Mouse (Mus musculus): ENCODE data around the gene Ttll5. TPM values are rescaled to one million over a fixed set of nuclear protein-coding genes. Genes with fewer than 3 reads are reported as not detected.

Gene Ttll5
- total and polyA plus RNA-seq, 3 experiments: 10.1 to 14.2 (median 11.4) TPM

DNA sequence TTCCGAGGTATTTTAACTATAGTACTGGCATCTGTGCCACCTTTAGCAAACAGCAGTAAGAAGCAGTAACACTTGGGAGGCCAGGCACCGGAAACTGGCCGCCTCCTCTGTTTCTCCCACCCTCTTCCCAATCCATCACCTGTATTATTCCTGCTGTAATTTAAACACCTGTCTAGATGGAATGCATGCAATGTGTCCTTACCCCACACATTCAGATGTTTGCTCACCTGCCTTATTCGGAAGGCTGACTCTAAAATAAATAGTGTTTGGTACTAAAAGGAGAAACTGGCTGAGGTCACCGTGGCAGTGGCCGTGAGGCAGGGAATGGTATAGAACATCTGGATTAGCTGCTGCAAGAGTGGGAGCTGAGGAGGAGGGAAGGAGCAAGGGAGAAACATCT is 125.9 kb downstream of the Ttll5 start:
- intact Hi-C loops (cut with DNase I): no loop called here
- no peak for TF ChIP-seq CTCF (IDR thresholded peaks at IDR 0.05)
- no peak for TF ChIP-seq POLR2A (IDR thresholded peaks at IDR 0.05; ENCODE audit: insufficient read depth, low read depth, low read length)
- no peak for TF ChIP-seq EP300 (IDR thresholded peaks at IDR 0.05; ENCODE audit: insufficient read depth, low read depth, low read length)
- Histone ChIP-seq H3K4me1 (ENCODE audit: control insufficient read depth, insufficient read depth, low read length) (no peaks in the 10 kb centered on the region), H3K9ac (ENCODE audit: low read depth, low read length) (no peak overlapping the region), H3K4me3 (no peak overlapping the region), H3K79me2 (replicated peaks; ENCODE audit: control insufficient read depth, insufficient read depth, low read length) (no peaks in the 10 kb centered on the region), H3K27ac (no peak overlapping the region), H3K36me3 (ENCODE audit: control insufficient read depth, insufficient read depth, low read length) (no peaks in the 10 kb centered on the region), H3K27me3 (ENCODE audit: control insufficient read depth, insufficient read depth, low read length) (no peaks in the 10 kb centered on the region)
- 94% methylated on average over 6 of the region's 6 CpGs for WGBS
- no peak for DNase-seq

DNA sequence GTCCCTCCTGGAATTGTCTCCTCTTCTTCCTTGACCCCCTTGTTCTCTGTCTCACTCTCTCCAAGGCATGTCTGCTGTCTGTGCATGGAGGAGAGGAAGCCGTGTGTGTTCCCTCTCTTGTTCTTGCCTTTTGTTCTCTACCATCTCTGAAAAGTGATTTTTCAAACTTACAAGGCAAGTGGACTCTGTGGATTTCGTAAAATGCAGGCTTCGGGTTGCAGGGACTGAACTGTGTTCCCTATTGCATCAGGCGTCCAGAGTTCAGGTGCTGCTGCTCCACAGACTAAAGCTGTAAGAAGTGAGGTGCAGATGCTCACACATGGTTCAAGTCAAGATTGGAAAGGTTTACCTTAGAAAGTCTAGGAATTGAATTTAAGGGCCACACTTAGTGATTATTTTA is 126.6 kb downstream of the Ttll5 start:
- TF ChIP-seq CTCF (IDR thresholded peaks at IDR 0.05) (no peak), POLR2A (IDR thresholded peaks at IDR 0.05; ENCODE audit: insufficient read depth, low read depth, low read length) (no peak), EP300 (IDR thresholded peaks at IDR 0.05; ENCODE audit: insufficient read depth, low read depth, low read length) (no peak)
- H3K4me3 ChIP-seq: no peak overlapping the region
- no peak overlapping the region for H3K27ac ChIP-seq

DNA sequence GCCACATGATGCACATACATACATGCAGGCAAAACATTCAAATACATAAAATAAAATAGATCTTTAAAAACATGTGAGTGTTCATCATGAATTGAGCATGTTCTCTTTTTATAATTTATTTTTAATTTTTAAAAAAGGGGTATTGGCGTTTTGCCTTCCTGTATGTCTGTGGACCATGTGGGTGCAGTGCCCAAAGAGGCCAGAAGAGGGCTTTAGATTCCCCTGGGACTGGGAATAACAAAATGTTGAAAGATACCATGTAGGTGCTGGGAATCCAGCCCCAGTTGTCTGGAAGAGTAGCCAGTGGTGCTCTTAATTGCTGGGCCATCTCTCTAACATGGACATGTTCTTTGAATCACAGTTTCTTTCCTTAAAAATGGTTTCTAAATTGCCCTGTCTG is 127.4 kb downstream of the Ttll5 start:
- Histone ChIP-seq H3K4me3 (no peak overlapping the region), H3K4me1 (ENCODE audit: control insufficient read depth, insufficient read depth, low read length) (no peaks in the 10 kb centered on the region), H3K27ac (no peak overlapping the region), H3K79me2 (replicated peaks; ENCODE audit: control insufficient read depth, insufficient read depth, low read length) (no peaks in the 10 kb centered on the region), H3K9ac (ENCODE audit: low read depth, low read length) (no peak overlapping the region), H3K27me3 (ENCODE audit: control insufficient read depth, insufficient read depth, low read length) (no peaks in the 10 kb centered on the region), H3K36me3 (ENCODE audit: control insufficient read depth, insufficient read depth, low read length) (no peaks in the 10 kb centered on the region)
- intact Hi-C loops (cut with DNase I): no loop called here
- DNase-seq: no peak
- TF ChIP-seq EP300 (IDR thresholded peaks at IDR 0.05; ENCODE audit: insufficient read depth, low read depth, low read length): no peak
- peak; percentile 62 for TF ChIP-seq CTCF (IDR thresholded peaks at IDR 0.05)
- TF ChIP-seq POLR2A (IDR thresholded peaks at IDR 0.05; ENCODE audit: insufficient read depth, low read depth, low read length): no peak
- 96% methylated on average over 1 of the region's 1 CpGs for WGBS

More for the DNA sequence above, 126.6 kb downstream of the Ttll5 start:
- intact Hi-C loops (cut with DNase I): no loop called here
- H3K9ac ChIP-seq (ENCODE audit: low read depth, low read length): no peak overlapping the region
- no peaks in the 10 kb centered on the region for H3K36me3 ChIP-seq (ENCODE audit: control insufficient read depth, insufficient read depth, low read length)
- H3K79me2 ChIP-seq (replicated peaks; ENCODE audit: control insufficient read depth, insufficient read depth, low read length): no peaks in the 10 kb centered on the region
- DNase-seq: no peak
- no peaks in the 10 kb centered on the region for H3K4me1 ChIP-seq (ENCODE audit: control insufficient read depth, insufficient read depth, low read length)
- 95% methylated on average over 4 of the region's 4 CpGs for WGBS
- H3K27me3 ChIP-seq (ENCODE audit: control insufficient read depth, insufficient read depth, low read length): no peaks in the 10 kb centered on the region

DNA sequence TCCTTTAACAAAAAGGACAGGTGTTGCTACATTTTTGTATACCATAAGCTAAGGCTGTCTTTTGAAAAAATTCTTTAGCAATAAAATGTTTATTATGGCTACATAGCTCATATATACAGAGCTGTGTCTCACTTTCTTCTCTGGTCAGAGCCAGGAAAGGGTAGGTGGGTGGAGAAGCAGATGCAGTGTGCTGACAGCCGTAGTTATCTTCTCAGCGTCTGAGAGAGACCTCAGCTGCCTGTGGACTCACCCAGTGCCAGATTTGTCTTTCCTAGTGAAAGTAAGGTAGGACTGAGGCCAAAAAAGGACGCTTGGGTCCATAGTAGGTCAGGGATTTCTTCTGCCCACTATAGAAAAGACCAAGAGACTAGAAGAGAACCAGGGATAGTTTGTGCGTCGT is 127.9 kb downstream of the Ttll5 start:
- WGBS: 80% methylated on average over 5 of the region's 5 CpGs
- no peaks in the 10 kb centered on the region for H3K79me2 ChIP-seq (replicated peaks; ENCODE audit: control insufficient read depth, insufficient read depth, low read length)
- no peaks in the 10 kb centered on the region for H3K27me3 ChIP-seq (ENCODE audit: control insufficient read depth, insufficient read depth, low read length)
- H3K27ac ChIP-seq: no peak overlapping the region
- H3K36me3 ChIP-seq (ENCODE audit: control insufficient read depth, insufficient read depth, low read length): no peaks in the 10 kb centered on the region
- no peaks in the 10 kb centered on the region for H3K4me1 ChIP-seq (ENCODE audit: control insufficient read depth, insufficient read depth, low read length)
- no peak for DNase-seq
- intact Hi-C loops (cut with DNase I): no loop called here
- TF ChIP-seq CTCF (IDR thresholded peaks at IDR 0.05) (no peak), EP300 (IDR thresholded peaks at IDR 0.05; ENCODE audit: insufficient read depth, low read depth, low read length) (no peak), POLR2A (IDR thresholded peaks at IDR 0.05; ENCODE audit: insufficient read depth, low read depth, low read length) (no peak)
- no peak overlapping the region for H3K9ac ChIP-seq (ENCODE audit: low read depth, low read length)
- H3K4me3 ChIP-seq: no peak overlapping the region

DNA sequence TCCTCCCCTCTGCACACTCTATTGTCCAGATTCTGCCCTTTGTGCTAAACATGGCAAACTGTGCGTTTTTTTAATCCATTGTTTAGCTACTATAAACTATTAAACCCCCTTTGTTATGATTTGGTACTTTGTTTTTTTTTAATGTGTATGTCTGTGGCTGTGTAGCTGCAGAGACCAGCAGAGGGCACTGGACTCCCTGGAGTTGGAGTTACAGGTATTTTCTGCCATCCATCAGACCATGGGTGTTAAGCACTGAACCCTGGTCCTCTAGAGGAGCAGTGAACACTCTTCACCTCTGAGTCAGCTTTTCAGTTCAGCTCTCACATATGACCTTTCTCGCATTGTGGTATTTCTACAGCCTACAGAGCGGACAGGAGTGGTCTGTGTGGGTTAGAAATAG is 129.7 kb downstream of the Ttll5 start:
- DNase-seq: no peak
- no peak overlapping the region for H3K27ac ChIP-seq
- TF ChIP-seq CTCF (IDR thresholded peaks at IDR 0.05) (peak; percentile 60), EP300 (IDR thresholded peaks at IDR 0.05; ENCODE audit: insufficient read depth, low read depth, low read length) (no peak), POLR2A (IDR thresholded peaks at IDR 0.05; ENCODE audit: insufficient read depth, low read depth, low read length) (no peak)
- peaks cover 1% of the 10 kb centered on the region; the same call in 1 of the 2 replicates for H3K4me1 ChIP-seq (ENCODE audit: control insufficient read depth, insufficient read depth, low read length)
- WGBS: 88% methylated on average over 3 of the region's 3 CpGs
- no peaks in the 10 kb centered on the region; the same call in 1 of the 2 replicates for H3K36me3 ChIP-seq (ENCODE audit: control insufficient read depth, insufficient read depth, low read length)
- H3K79me2 ChIP-seq (replicated peaks; ENCODE audit: control insufficient read depth, insufficient read depth, low read length): no peaks in the 10 kb centered on the region
- H3K9ac ChIP-seq (ENCODE audit: low read depth, low read length): no peak overlapping the region
- no peaks in the 10 kb centered on the region for H3K27me3 ChIP-seq (ENCODE audit: control insufficient read depth, insufficient read depth, low read length)
- intact Hi-C loops (cut with DNase I): loop anchor here (2.0 kb wide), 1 partner anchor 125 kb away; the partner anchor contains the start of gene Tgfb3
- H3K4me3 ChIP-seq: no peak overlapping the region

DNA sequence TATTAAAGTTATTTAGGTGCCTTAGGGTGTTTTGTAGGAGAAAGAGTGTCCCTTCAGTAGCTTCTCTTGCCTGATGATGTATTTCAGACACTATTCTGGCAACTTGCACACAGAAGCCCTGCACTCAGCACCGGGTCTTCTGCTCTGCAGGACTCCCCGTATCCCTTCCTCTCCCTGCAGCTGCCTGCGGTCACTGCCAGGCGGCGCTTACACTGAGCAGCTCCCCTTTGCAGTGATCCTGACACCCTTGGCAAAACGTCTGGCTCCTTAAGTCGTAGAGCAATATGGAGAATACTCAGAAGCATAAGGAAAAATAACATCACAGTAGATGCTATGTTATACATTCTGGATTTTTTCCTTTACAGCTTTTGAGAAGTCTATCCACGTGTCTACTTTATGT is 130.6 kb downstream of the Ttll5 start:
- Histone ChIP-seq H3K27ac (no peak overlapping the region), H3K79me2 (replicated peaks; ENCODE audit: control insufficient read depth, insufficient read depth, low read length) (no peaks in the 10 kb centered on the region), H3K27me3 (ENCODE audit: control insufficient read depth, insufficient read depth, low read length) (no peaks in the 10 kb centered on the region), H3K4me1 (ENCODE audit: control insufficient read depth, insufficient read depth, low read length) (peaks cover 1% of the 10 kb centered on the region; the same call in 1 of the 2 replicates), H3K36me3 (ENCODE audit: control insufficient read depth, insufficient read depth, low read length) (no peaks in the 10 kb centered on the region; the same call in 1 of the 2 replicates), H3K4me3 (no peak overlapping the region), H3K9ac (ENCODE audit: low read depth, low read length) (no peak overlapping the region)
- intact Hi-C loops (cut with DNase I): loop anchor here (2.0 kb wide), 1 partner anchor 124 kb away; the partner anchor contains the start of gene Tgfb3
- DNase-seq: no peak
- 83% methylated on average over 8 of the region's 8 CpGs for WGBS
- TF ChIP-seq EP300 (IDR thresholded peaks at IDR 0.05; ENCODE audit: insufficient read depth, low read depth, low read length) (no peak), POLR2A (IDR thresholded peaks at IDR 0.05; ENCODE audit: insufficient read depth, low read depth, low read length) (no peak), CTCF (IDR thresholded peaks at IDR 0.05) (no peak)
